Mouse (Mus musculus): ENCODE data around the gene Irgm1. TPM values are rescaled to one million over a fixed set of nuclear protein-coding genes. Genes with fewer than 3 reads are reported as not detected.
"Not testable (repeated sequence)": the region's sequence is repeated elsewhere in the genome, so short reads cannot be mapped to it uniquely, and the experiment has no call there.

Gene Irgm1
- 17.0 and 19.8 TPM in 2 replicates for polyA plus RNA-seq (2015; fragmentation: Nextera tagmentation; extraction: Ambion mirVana)

DNA sequence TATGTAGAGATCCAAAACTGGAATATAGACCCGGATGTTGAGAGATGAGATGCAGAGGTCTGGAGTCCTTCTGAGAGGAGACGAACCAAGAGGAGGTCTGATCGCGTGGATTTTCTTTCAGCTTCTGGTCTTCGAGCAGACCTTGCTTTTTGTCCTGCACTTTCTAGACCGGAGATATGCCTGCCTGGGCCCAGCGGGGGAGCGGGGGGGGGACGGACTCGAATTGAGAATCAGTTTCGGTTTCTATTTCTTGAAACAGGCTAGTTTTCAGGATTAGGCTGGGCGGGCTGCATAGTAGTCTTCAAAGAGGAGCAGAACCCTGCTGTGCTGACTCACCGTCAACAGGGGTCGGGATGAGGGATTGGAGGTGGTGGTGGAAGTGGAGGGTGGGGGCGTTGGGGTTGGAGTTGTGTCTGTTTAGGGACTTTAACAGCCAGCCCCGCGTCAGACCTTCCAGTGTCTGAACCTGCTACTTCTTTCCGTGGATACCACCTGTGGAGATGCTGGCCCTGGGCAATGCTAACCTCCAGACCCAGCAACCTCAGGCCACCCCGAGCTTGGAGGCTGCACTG, at the start of gene Irgm1:
Gene Irgm1, minus strand, starts transcription at position 483 of the 572 bp plus-strand sequence.
- peaks cover 64% of the 10 kb centered on the region for H3K4me1 ChIP-seq (replicated peaks)

DNA sequence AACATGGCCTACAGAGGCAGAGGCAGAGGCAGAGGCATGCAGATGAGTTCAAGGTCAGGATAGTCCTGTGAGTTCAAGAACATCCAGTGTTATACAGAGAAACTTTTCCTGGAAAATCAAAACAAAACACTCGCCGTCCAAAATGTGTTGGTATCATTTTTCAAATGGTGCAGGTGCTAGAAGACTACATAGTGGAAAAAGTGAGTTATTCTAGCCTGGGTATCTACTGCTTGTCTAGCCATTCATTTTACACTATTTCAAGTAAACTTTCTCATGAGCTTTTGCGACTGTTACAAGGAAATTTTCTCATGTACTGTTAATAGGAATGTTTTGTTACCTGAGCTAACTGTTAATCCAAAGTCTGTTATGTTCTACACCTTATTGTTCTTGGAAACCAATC, 46.9 kb upstream of the Irgm1 start:
- Histone ChIP-seq H3K4me1 (replicated peaks) (no peaks in the 10 kb centered on the region), H3K4me3 (replicated peaks) (no peak overlapping the region), H3K9me3 (replicated peaks) (no peaks in the 10 kb centered on the region), H3K36me3 (no peaks in the 10 kb centered on the region), H3K4me2 (no peak overlapping the region), H3K27ac (no peak overlapping the region), H3K27me3 (no peaks in the 10 kb centered on the region), H3K9ac (no peak overlapping the region)
- DNase-seq, result no peak
- WGBS (ENCODE audit: insufficient replicate concordance), result 74% methylated on average over 3 of the region's 3 CpGs
- no peak for ATAC-seq (ENCODE audit: low read depth)

More for the DNA sequence above, at the start of gene Irgm1:
- H3K27ac ChIP-seq, result peak within 1 kb of the TSS; percentile 91
- peak within 1 kb of the TSS; percentile 84 for H3K4me2 ChIP-seq
- H3K36me3 ChIP-seq, result peaks cover 15% of the 10 kb centered on the region
- H3K9me3 ChIP-seq (replicated peaks), result no peaks in the 10 kb centered on the region
- no peaks in the 10 kb centered on the region for H3K27me3 ChIP-seq
- ATAC-seq (ENCODE audit: low read depth) (peak; percentile 49), DNase-seq (peak; percentile 61)
- H3K4me3 ChIP-seq (replicated peaks), result peak within 1 kb of the TSS; percentile 68
- peak within 1 kb of the TSS; percentile 76 for H3K9ac ChIP-seq
- WGBS (ENCODE audit: insufficient replicate concordance), result under 1% methylated on average over 19 of the region's 19 CpGs

DNA sequence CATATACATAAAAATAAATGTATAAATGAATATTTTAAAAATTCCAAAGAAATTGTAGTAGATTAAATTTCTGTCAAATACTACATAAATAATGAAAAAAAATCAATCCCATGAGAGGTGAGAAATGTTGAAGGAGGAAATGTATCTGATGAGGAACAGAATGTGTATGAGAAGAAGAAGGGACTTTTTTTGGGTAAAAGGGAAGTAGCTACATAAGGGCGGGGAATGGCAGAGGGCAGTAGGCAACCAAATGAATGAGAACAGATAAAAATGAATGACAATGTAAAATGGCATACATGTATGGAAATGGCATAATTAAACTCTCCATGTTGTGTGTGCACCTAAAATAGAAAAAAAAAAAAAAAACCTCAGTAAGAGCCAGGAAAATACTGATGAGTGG, 42.1 kb upstream of the Irgm1 start:
- Histone ChIP-seq H3K4me1 (replicated peaks) (no peaks in the 10 kb centered on the region), H3K27ac (no peak overlapping the region), H3K27me3 (no peaks in the 10 kb centered on the region), H3K4me2 (no peak overlapping the region), H3K9ac (no peak overlapping the region), H3K4me3 (replicated peaks) (no peak overlapping the region), H3K36me3 (no peaks in the 10 kb centered on the region), H3K9me3 (replicated peaks) (no peaks in the 10 kb centered on the region)
- no peak for ATAC-seq (ENCODE audit: low read depth)
- DNase-seq, result no peak
- WGBS (ENCODE audit: insufficient replicate concordance), result 60% methylated on average over 1 of the region's 1 CpGs

DNA sequence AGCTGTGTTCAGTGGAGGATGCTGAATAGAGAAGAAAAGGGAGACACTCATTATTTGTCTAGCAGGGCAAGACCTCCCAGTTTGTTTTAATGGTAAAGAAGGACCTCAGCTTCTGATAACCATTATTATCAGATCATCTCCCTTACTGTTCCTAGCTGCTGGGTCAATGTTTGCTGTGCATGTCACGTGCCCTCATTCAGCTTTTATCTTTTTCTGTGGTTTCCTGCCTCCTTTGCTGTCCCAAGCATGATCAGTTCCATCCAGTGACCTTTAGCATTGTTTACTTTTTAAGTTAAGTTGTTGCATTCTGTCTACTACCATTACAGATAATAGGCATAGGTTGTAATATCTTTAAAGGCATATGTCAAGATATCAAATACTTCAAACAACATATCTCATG, 37.0 kb upstream of the Irgm1 start:
- H3K9ac ChIP-seq, result no peak overlapping the region
- ATAC-seq (ENCODE audit: low read depth) (no peak), DNase-seq (no peak)
- no peak overlapping the region for H3K27ac ChIP-seq
- WGBS (ENCODE audit: insufficient replicate concordance), result 3% methylated on average over 1 of the region's 1 CpGs
- H3K27me3 ChIP-seq, result no peaks in the 10 kb centered on the region
- H3K4me2 ChIP-seq, result no peak overlapping the region
- H3K4me3 ChIP-seq (replicated peaks), result no peak overlapping the region
- peaks cover 7% of the 10 kb centered on the region; the same call in 1 of the 2 replicates for H3K4me1 ChIP-seq (replicated peaks)
- H3K36me3 ChIP-seq, result no peaks in the 10 kb centered on the region
- no peaks in the 10 kb centered on the region for H3K9me3 ChIP-seq (replicated peaks)

DNA sequence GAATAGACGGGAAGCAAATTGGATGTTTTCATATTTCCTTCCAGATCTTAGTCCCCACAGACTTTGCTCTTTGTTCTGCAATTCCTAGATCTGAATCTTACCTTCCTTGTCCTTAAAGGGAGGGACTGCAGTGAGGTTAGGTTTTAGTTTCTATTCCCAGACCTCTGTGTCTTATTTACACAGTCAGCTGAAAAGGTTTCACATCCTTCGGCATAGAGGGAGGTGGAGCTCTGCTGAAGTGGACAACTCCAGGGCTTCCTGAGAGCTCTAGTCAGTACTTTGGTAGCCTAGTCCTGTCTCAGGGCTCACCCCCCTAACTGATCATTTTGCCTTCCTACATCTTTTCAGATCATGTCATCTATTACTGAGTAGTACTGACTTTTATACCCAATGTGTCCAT, 30.5 kb upstream of the Irgm1 start, which contains the start of gene Gm5431:
Gene Gm5431, minus strand, starts transcription at position 194 of the 400 bp plus-strand sequence.
- Histone ChIP-seq H3K9me3 (replicated peaks) (no peaks in the 10 kb centered on the region), H3K9ac (no peak within 1 kb of the TSS), H3K27ac (0 out of 2 replicates have a peak within 1 kb of the TSS, but pooled peaks have one; percentile 5), H3K27me3 (no peaks in the 10 kb centered on the region), H3K4me3 (replicated peaks) (no peak within 1 kb of the TSS), H3K36me3 (no peaks in the 10 kb centered on the region), H3K4me2 (no peak within 1 kb of the TSS), H3K4me1 (replicated peaks) (no peaks in the 10 kb centered on the region)
- ATAC-seq (ENCODE audit: low read depth), result no peak
- no peak for DNase-seq
- WGBS (ENCODE audit: insufficient replicate concordance), result 52% methylated on average over 2 of the region's 2 CpGs

DNA sequence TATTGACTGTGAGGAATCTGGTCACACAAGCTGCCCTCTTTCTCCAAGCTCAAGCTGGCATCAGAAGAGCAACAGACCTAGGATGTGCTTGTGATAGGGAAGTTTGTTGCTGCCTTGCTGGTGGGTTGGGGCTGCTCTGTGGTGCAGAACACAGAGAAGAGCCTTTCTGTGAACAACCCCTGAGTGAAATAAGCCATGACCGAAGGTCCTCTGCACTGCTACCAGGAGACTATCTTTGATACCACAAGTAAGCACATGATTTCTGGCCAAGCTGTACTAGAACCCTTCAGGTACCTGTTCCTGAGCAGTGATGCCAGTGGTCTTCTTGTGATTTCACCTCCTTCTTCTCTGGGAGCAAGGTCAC, 30.1 kb upstream of the Irgm1 start:
- not testable (repeated sequence) for H3K4me3 ChIP-seq (replicated peaks); H3K4me2 ChIP-seq; H3K36me3 ChIP-seq; H3K4me1 ChIP-seq (replicated peaks); ATAC-seq (ENCODE audit: low read depth); DNase-seq; H3K27me3 ChIP-seq; H3K9me3 ChIP-seq (replicated peaks); H3K9ac ChIP-seq
- 53% methylated on average over 1 of the region's 1 CpGs for WGBS (ENCODE audit: insufficient replicate concordance)
- 0 out of 2 replicates have a peak overlapping the region, but pooled peaks have one; percentile 5 for H3K27ac ChIP-seq

DNA sequence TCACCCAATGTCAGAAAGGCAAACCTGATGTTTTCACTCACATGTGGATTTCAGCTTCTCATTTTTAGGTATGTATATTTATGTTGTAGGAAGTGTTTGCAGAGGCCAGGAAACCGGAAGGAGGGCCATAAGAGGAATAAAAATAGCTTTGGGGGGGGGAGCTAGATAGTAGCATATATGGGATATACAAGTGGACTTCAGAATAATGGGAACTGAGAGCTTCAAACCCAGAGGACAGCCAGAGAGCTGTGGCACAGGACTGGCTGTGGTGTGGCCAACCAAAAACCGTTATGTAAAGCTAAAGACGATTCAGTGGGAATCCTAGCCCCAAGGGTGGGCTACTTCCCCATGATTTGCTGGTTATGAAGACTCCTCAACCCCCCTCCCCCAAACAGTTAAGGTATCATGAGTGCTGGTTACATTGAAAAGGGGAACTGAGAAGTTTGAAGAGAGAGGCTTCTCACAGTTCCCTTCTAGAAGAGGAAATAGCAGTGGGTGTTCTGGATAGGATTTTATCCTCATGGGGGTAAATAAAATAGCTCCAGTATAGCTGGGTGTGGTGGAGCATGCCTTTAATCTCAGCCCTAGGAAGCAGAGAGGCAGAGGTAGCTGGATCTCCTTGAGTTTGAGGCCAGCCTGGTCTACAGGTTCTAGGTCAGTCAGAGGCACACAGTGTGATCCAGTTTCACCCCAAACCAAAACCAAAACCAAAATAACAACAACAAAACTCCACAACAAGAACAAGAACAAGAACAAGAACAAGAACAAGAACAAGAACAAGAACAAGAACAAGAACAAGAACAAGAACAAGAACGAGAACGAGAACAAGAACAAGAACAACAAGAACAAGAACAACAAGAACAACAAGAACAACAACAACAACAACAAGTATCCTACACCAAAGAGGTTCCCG, 29.4 kb upstream of the Irgm1 start:
- H3K27ac ChIP-seq; H3K9me3 ChIP-seq (replicated peaks); H3K27me3 ChIP-seq; H3K4me1 ChIP-seq (replicated peaks); H3K9ac ChIP-seq; H3K4me2 ChIP-seq; H3K36me3 ChIP-seq; ATAC-seq (ENCODE audit: low read depth); H3K4me3 ChIP-seq (replicated peaks); DNase-seq: not testable (repeated sequence)
- 37% methylated on average over 6 of the region's 6 CpGs for WGBS (ENCODE audit: insufficient replicate concordance)

DNA sequence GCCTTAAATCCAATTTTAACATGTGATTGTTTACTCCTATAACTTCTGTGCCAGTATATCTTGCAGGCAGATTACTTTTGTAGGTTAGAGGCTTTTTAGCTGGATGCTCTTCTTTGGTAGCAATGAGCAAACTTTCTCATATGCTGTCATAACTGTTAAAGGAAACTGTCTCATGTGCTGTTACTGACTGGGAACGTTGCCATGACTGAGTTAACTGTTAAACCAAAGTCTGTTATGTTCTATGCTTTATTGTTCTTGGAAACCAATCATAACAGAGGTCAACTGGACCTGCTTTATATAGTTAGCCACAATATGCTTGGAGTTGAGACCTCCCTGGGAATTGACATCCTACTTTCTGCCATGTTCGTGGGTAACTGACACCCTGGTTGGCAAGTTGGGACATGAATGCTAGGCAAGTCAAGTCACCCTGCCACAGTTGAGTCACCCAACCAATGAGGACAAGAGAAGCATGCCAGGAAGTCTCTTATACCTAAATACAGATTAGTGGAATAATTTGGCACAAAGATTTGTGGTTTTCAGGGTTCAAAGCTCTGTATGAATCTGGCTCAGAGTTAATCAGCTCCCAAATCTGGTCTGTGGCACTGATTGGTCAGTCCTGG, 27.4 kb upstream of the Irgm1 start:
- Histone ChIP-seq H3K36me3 (no peaks in the 10 kb centered on the region), H3K27ac (no peak overlapping the region), H3K4me3 (replicated peaks) (no peak overlapping the region), H3K4me2 (no peak overlapping the region), H3K9me3 (replicated peaks) (no peaks in the 10 kb centered on the region), H3K9ac (no peak overlapping the region), H3K27me3 (no peaks in the 10 kb centered on the region), H3K4me1 (replicated peaks) (no peaks in the 10 kb centered on the region)
- 53% methylated on average over 2 of the region's 2 CpGs for WGBS (ENCODE audit: insufficient replicate concordance)
- ATAC-seq (ENCODE audit: low read depth) (no peak), DNase-seq (no peak)

DNA sequence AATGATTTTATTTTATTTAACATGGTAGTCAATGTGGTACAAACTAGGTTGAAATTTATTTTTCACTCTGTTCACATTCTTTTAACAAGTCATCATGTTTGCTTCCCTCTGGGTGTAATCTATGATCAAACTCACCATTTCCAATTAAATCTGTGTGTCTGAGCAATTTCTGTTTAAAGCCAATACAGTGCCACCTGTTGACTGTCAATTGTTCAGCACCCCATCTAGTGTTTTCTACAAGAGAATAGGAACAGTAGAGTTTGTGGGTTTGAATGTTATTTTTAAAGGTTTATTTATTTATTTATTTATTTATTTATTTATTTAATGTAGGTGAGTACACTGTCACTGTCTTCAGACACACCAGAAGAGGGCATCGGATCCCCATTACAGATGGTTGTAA, 5.2 kb upstream of the Irgm1 start:
- WGBS (ENCODE audit: insufficient replicate concordance), result 78% methylated on average over 1 of the region's 1 CpGs
- Histone ChIP-seq H3K9me3 (replicated peaks) (no peaks in the 10 kb centered on the region), H3K4me1 (replicated peaks) (peaks cover 34% of the 10 kb centered on the region), H3K9ac (no peak overlapping the region), H3K4me3 (replicated peaks) (no peak overlapping the region), H3K36me3 (no peaks in the 10 kb centered on the region), H3K27me3 (no peaks in the 10 kb centered on the region), H3K27ac (no peak overlapping the region), H3K4me2 (no peak overlapping the region)
- ATAC-seq (ENCODE audit: low read depth) (no peak), DNase-seq (no peak)

DNA sequence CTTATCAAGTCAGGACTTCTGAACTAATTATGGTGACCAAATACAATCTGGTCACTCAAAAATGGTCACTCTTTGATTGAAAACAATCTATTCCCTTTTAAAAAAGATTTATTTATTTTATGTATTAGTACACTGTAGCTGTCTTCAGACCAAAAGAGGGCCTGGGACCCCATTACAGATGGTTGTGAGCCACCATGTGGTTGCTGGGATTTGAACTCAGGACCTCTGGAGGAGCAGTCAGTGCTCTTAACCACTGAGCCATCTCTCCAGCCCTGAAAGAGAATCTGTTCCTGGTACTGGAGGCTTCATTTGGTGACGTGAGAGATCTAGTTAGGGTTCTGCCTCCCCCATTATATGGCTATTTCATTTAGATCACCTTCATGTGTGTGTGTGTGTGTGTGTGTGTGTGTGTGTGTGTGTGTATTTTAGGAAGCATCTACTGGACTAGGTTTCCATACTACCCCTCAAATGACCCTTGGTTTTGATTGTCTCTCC, 3.9 kb upstream of the Irgm1 start:
- H3K27me3 ChIP-seq; H3K36me3 ChIP-seq; ATAC-seq (ENCODE audit: low read depth); H3K4me2 ChIP-seq; H3K27ac ChIP-seq; H3K9ac ChIP-seq; H3K4me3 ChIP-seq (replicated peaks); DNase-seq; H3K9me3 ChIP-seq (replicated peaks): not testable (repeated sequence)
- WGBS (ENCODE audit: insufficient replicate concordance), result 47% methylated on average over 1 of the region's 1 CpGs
- H3K4me1 ChIP-seq (replicated peaks), result peaks cover 41% of the 10 kb centered on the region

DNA sequence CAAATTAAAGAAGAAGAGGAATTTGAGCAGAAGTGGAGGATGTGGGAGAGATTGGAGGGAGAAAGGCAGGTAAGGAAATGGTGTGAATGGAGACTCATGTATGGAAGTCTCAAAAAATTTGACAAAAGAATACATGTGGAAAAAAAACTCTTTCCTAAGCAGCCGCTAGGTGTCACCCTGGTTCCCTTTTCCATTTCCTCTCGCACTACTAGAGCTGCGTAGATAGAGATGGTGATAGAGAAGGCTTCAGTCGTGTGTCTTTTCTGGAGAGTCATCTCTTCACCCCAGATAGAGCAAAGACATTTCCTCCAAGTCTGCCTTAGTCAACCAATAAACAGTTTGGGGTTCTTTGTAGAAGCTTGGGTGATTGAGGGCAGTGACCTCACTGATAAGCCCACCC, 3.0 kb upstream of the Irgm1 start:
- Histone ChIP-seq H3K9ac (peak overlapping the region; percentile 76; the same call in 1 of the 2 replicates), H3K27ac (peak overlapping the region; percentile 91)

More for the DNA sequence above, 3.0 kb upstream of the Irgm1 start:
- peak overlapping the region; percentile 84 for H3K4me2 ChIP-seq
- no peaks in the 10 kb centered on the region for H3K36me3 ChIP-seq
- ATAC-seq (ENCODE audit: low read depth) (no peak), DNase-seq (peak; percentile 52)
- 1% methylated on average over 4 of the region's 4 CpGs for whole genome bisulfite sequencing (ENCODE audit: insufficient replicate concordance)
- H3K9me3 ChIP-seq (replicated peaks), result no peaks in the 10 kb centered on the region
- H3K4me1 ChIP-seq (replicated peaks), result peaks cover 50% of the 10 kb centered on the region
- no peaks in the 10 kb centered on the region for H3K27me3 ChIP-seq
- H3K4me3 ChIP-seq (replicated peaks), result no peak overlapping the region

Measured in liver, embryonic 13.5 days (tissue).